Mouse (Mus musculus): ENCODE results near the gene Mrps5.

Gene Mrps5

DNA sequence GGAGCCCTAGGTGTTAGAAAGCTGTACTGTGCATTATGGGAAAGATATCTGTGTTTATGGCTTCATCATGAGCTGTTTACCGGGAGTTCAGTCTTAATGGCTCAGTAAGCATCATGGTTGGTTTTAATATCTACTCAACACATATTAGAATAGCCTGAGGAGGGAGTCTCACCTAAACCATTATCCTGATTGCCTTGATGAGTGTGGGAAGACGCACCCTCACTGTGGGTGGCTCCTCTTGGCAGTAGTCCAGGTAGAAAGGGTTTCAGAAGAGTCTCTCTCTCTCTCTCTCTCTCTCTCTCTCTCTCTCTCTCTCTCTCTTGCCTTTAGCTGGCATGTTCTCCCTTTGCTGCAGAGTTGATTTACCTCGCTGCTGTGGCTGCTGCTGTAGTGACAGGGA is 35.0 kb downstream of the Mrps5 start:
- DNase-seq: no peak

DNA sequence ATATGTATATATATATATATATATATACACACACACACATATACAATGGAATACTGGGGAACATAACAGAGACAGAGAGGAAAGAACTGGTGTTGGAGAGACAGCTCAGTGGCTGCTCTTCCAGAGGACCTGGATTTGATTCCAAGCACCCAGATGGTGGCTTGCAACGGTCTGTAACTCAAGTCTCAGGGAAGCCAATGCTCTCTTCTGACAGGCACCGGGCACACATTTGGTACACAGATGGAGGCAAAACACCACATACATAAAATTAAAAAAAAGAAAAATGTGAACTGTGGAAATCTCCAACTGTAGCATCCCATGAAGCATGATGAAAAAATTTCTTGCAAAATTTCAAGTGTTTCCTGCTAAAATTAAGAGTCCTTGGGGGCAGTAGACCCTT is 37.8 kb downstream of the Mrps5 start:
- no peak for DNase-seq

- DNase-seq: no peak
These were observed 38.6 kb downstream of the Mrps5 start for GRCm38 (mm10) chr2:127625659-127626058.

- DNase-seq: peak; percentile 10
These were observed 40.3 kb downstream of the Mrps5 start for GRCm38 (mm10) chr2:127627354-127627753.

DNA sequence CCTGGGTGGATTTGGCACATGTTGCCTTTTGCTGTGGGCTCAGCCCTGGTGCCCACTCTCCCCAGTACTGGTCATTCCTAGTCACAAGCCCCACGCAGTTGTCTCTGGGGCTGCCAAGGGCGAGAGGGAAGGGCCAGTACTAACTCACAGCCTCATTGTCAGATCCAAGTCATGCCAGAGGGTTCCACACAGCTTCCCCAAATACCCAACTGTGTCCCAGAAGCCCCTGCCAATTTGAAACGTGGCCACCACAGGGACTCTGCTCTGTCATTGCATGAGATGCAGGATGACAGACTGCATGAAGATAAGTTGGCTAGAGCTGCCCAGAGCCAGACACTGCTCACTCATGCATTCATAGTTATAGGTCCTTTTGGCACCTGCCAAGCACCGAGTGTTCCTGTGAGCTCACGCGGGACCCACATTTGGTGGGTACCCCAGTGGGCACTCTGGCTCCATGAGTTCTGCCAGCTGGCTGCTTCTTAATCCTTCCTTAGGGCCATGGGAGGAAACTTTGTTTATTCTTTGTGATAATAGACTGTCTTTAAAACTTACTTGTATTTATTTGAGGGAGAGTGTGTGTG is 41.1 kb downstream of the Mrps5 start:
- DNase-seq: no peak

GRCm38 (mm10) chr2:127632601-127633000 is 45.6 kb downstream of the Mrps5 start:
- DNase-seq: no peak

DNA sequence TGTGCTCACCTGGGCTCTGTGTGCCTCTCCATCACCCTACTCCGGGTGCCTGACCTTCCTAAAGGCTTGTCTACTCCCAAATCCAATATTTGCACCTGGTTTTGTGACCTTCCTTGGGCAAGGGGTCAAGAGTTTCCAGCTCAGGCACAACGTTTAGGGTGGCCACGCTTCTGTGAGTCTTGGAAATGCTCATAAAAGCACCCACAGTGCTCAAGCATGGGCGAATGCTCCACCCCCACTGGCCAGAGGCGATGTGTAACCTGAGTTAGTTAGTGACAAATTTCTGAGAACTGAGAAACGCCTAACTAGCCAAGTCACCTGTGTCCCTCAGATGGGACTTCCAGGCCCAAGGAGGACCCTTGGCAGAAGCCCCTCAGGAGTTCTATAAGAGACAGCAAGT is 48.6 kb downstream of the Mrps5 start:
- DNase-seq: no peak

DNA sequence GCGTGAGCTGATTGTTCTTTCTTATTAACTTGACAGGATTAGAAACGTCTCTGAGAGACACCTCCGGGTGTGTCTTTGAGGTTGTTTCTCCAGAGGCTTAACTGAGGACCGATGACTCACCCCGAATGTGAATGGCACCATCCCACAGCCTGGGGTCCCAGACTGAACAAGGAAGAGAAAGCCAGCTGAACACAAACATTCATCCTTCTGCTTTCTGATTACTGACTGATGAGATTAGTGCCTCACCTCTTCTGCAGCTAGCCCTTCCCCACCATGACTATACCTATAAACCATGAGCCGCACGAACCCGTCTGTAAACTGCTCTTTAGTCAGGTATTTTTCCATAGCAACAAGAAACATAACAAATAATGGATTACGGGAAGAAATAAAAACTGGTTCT is 52.0 kb downstream of the Mrps5 start:
- DNase-seq: no peak

- DNase-seq: no peak
These were observed 57.0 kb downstream of the Mrps5 start for GRCm38 (mm10) chr2:127643728-127644704.

GRCm38 (mm10) chr2:127646875-127647274 is 59.9 kb downstream of the Mrps5 start:
- no peak for DNase-seq

- DNase-seq: no peak
These were observed 61.1 kb downstream of the Mrps5 start for GRCm38 (mm10) chr2:127648145-127648544.

DNA sequence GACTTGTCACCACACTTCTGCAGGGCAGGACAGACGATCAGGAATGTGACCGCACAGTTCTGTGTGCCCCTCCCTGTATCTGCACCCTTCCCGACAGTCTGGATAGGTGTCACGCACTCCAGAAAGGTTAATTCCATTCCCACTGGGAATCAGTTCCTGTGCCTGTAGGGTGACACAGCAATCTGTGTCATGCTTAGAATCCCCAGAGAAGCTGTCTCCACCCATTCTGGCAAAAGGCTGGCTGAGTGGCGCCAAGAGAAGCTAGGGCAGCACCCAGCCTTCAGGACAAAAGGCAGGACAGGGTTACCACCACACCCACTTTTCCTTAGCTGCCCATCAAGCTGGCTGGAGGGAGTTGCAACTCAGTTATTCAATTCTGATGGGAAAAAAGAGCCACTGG is 62.9 kb downstream of the Mrps5 start:
- no peak for DNase-seq

- DNase-seq: no peak
These were observed 64.6 kb downstream of the Mrps5 start for GRCm38 (mm10) chr2:127651601-127652000.

GRCm38 (mm10) chr2:127652335-127652734 is 65.3 kb downstream of the Mrps5 start:
- DNase-seq: no peak

- DNase-seq: no peak
These were observed 65.8 kb downstream of the Mrps5 start for GRCm38 (mm10) chr2:127652805-127653204.

DNA sequence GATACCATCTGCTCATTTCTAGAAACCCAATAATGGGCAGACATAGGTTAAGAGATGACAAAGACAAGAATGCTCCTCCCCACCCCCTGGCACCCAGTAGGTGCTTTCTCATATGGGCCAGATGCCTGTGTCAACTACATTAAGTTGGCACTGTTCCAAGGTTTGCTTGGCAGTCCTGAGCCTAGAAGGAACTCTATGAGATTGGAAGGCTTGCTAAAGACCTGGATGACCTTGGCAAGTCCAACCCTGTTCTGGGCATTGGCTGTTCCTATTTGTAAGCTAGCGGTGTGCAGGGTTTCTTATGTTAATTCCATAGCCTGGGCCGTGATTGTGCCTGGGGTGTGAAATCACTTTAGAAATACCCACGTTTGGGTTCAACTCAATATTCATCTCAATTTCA is 67.8 kb downstream of the Mrps5 start:
- no peak for DNase-seq

DNA sequence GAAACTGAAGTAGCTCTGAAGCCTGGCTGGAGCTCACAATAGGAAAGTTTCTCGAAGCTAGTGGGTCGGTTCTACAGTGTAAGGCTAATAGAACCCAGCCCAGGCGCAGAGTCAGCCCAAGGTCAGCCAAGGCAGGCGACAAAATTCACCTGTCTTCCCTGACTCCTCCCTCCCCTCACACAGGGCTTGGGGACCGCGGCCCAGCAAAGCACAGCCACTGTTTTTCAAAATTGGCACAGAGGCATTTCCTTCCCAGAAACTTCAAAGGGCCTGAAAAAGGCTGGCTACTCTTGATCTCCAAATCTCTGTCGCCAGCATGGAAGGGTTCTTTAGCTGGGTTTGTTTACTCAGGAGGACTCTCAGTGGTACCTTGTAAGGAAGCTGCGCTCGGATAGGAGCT is 68.4 kb downstream of the Mrps5 start:
- DNase-seq: no peak

GRCm38 (mm10) chr2:127656086-127656720 is 69.2 kb downstream of the Mrps5 start, which contains the start of gene Mal:
TSS of gene Mal (minus strand) at chr2:127656695.
- peak; percentile 12 for DNase-seq
